Comparison of ENCODE assay signal across 17 mouse cellular contexts in the genomic region with DNA sequence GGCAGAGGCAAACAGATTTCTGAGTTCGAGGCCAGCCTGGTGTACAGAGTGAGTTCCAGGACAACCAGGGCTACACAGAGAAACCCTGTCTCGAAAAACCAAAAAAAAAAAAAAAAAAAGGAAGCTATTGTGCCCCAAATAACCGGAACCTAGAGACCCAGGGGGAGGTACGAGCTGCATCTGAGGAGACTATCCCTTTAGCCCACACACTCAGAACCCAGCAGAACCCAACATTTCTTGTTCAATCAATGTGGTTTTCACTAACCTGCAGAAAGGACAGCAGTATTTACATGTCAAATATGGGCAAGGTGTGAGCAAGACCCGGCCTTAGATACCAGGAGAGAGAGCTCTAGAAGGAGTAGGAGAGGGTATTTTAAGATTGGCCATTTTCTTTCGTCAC.
"Had no signal": no experiment of that assay in that cellular context is flagged by ENCODE, and none has a peak within 500 bp of the region (broad histone marks: within the 10 kb centered on the region; RNA-seq: fewer than 3 reads in every experiment).

No protein-coding gene starts in this region.

- H3K4me1 ChIP-seq: neural tube, embryonic 12.5 days; neural tube, embryonic 15.5 days had no signal

- DNase-seq: retina, postnatal 1 day; right cerebral cortex, adult 18-20 months; right cerebral cortex, postnatal 14 days; right cerebral cortex, postnatal 25 days; right cerebral cortex, postnatal 4 days; spleen, adult 18-20 months; thymus, adult 18-20 months; thymus, adult 2 months; thymus, postnatal 14 days; thymus, postnatal 25 days; thymus, postnatal 36 days; thymus, postnatal 4 days had no signal

- H3K9me3 ChIP-seq: neural tube, embryonic 12.5 days; neural tube, embryonic 13.5 days; neural tube, embryonic 15.5 days; stomach, embryonic 15.5 days had no signal

- H3K4me3 ChIP-seq: neural tube, embryonic 12.5 days; neural tube, embryonic 13.5 days; neural tube, embryonic 15.5 days; stomach, embryonic 15.5 days had no signal

- H3K36me3 ChIP-seq: neural tube, embryonic 15.5 days had no signal

- H3K9ac ChIP-seq: neural tube, embryonic 12.5 days; neural tube, embryonic 13.5 days; neural tube, embryonic 15.5 days; stomach, embryonic 15.5 days had no signal

- H3K27ac ChIP-seq: neural tube, embryonic 12.5 days; neural tube, embryonic 13.5 days; neural tube, embryonic 15.5 days; stomach, embryonic 15.5 days; stomach, postnatal 0 days had no signal

- H3K4me2 ChIP-seq: neural tube, embryonic 12.5 days; neural tube, embryonic 13.5 days; neural tube, embryonic 15.5 days; stomach, embryonic 15.5 days had no signal

- H3K27me3 ChIP-seq: neural tube, embryonic 12.5 days; neural tube, embryonic 13.5 days; neural tube, embryonic 15.5 days; stomach, embryonic 15.5 days had no signal
